Mouse (Mus musculus): ENCODE data around the gene Hk1. TPM values are rescaled to one million over a fixed set of nuclear protein-coding genes. Genes with fewer than 3 reads are reported as not detected.

Hk1 gene
- polyA plus RNA-seq, 1 experiment, result 61.3 TPM

- TF ChIP-seq EP300 (IDR thresholded peaks at IDR 0.05; ENCODE audit: insufficient read depth, low read depth, low read length), result no peak
- TF ChIP-seq POLR2A (IDR thresholded peaks at IDR 0.05; ENCODE audit: insufficient read depth, low read length), result no peak
- no peak for TF ChIP-seq CTCF (IDR thresholded peaks at IDR 0.05; ENCODE audit: low read depth, low read length)
- Histone ChIP-seq H3K27ac (ENCODE audit: insufficient read depth, low read length) (no peak overlapping the region), H3K9me3 (replicated peaks; ENCODE audit: control insufficient read depth, insufficient read depth, low read length, poor library complexity, severe bottlenecking) (no peaks in the 10 kb centered on the region), H3K36me3 (ENCODE audit: control insufficient read depth, insufficient read depth, low read length, poor library complexity, severe bottlenecking) (no peaks in the 10 kb centered on the region), H3K4me3 (ENCODE audit: low read depth, low read length) (no peak overlapping the region), H3K27me3 (ENCODE audit: control insufficient read depth, insufficient read depth, low read length, poor library complexity, severe bottlenecking) (no peaks in the 10 kb centered on the region), H3K9ac (ENCODE audit: low read depth, poor library complexity, severe bottlenecking) (no peak overlapping the region), H3K4me1 (ENCODE audit: control insufficient read depth, insufficient read depth, low read length) (peaks cover 2% of the 10 kb centered on the region)
These were observed 79.5 kb downstream of the Hk1 start for GRCm38 (mm10) chr10:62300006-62300827.

GRCm38 (mm10) chr10:62296086-62296872 lies 83.4 kb downstream of the Hk1 start:
- Histone ChIP-seq H3K36me3 (ENCODE audit: control insufficient read depth, insufficient read depth, low read length, poor library complexity, severe bottlenecking) (no peaks in the 10 kb centered on the region), H3K4me1 (ENCODE audit: control insufficient read depth, insufficient read depth, low read length) (peaks cover 2% of the 10 kb centered on the region), H3K27ac (ENCODE audit: insufficient read depth, low read length) (no peak overlapping the region), H3K4me3 (ENCODE audit: low read depth, low read length) (0 out of 2 replicates have a peak overlapping the region, but pooled peaks have one; percentile 1), H3K27me3 (ENCODE audit: control insufficient read depth, insufficient read depth, low read length, poor library complexity, severe bottlenecking) (no peaks in the 10 kb centered on the region), H3K9ac (ENCODE audit: low read depth, poor library complexity, severe bottlenecking) (no peak overlapping the region), H3K9me3 (replicated peaks; ENCODE audit: control insufficient read depth, insufficient read depth, low read length, poor library complexity, severe bottlenecking) (no peaks in the 10 kb centered on the region)
- TF ChIP-seq POLR2A (IDR thresholded peaks at IDR 0.05; ENCODE audit: insufficient read depth, low read length) (no peak), EP300 (IDR thresholded peaks at IDR 0.05; ENCODE audit: insufficient read depth, low read depth, low read length) (no peak), CTCF (IDR thresholded peaks at IDR 0.05; ENCODE audit: low read depth, low read length) (no peak)

- Histone ChIP-seq H3K27ac (ENCODE audit: insufficient read depth, low read length) (no peak overlapping the region), H3K4me3 (ENCODE audit: low read depth, low read length) (no peak overlapping the region), H3K36me3 (ENCODE audit: control insufficient read depth, insufficient read depth, low read length, poor library complexity, severe bottlenecking) (no peaks in the 10 kb centered on the region), H3K9me3 (replicated peaks; ENCODE audit: control insufficient read depth, insufficient read depth, low read length, poor library complexity, severe bottlenecking) (no peaks in the 10 kb centered on the region), H3K4me1 (ENCODE audit: control insufficient read depth, insufficient read depth, low read length) (peaks cover 2% of the 10 kb centered on the region), H3K9ac (ENCODE audit: low read depth, poor library complexity, severe bottlenecking) (no peak overlapping the region), H3K27me3 (ENCODE audit: control insufficient read depth, insufficient read depth, low read length, poor library complexity, severe bottlenecking) (no peaks in the 10 kb centered on the region)
- no peak for TF ChIP-seq EP300 (IDR thresholded peaks at IDR 0.05; ENCODE audit: insufficient read depth, low read depth, low read length)
- no peak for TF ChIP-seq POLR2A (IDR thresholded peaks at IDR 0.05; ENCODE audit: insufficient read depth, low read length)
- TF ChIP-seq CTCF (IDR thresholded peaks at IDR 0.05; ENCODE audit: low read depth, low read length), result no peak
These were observed 85.6 kb downstream of the Hk1 start for GRCm38 (mm10) chr10:62294112-62294511.

GRCm38 (mm10) chr10:62287460-62288124 lies 92.1 kb downstream of the Hk1 start:
- peaks cover 2% of the 10 kb centered on the region for H3K4me1 ChIP-seq (ENCODE audit: control insufficient read depth, insufficient read depth, low read length)
- no peaks in the 10 kb centered on the region for H3K9me3 ChIP-seq (replicated peaks; ENCODE audit: control insufficient read depth, insufficient read depth, low read length, poor library complexity, severe bottlenecking)
- no peak overlapping the region for H3K4me3 ChIP-seq (ENCODE audit: low read depth, low read length)
- no peak overlapping the region for H3K9ac ChIP-seq (ENCODE audit: low read depth, poor library complexity, severe bottlenecking)
- TF ChIP-seq POLR2A (IDR thresholded peaks at IDR 0.05; ENCODE audit: insufficient read depth, low read length), result no peak
- TF ChIP-seq CTCF (IDR thresholded peaks at IDR 0.05; ENCODE audit: low read depth, low read length), result no peak
- TF ChIP-seq EP300 (IDR thresholded peaks at IDR 0.05; ENCODE audit: insufficient read depth, low read depth, low read length), result peak; percentile 69; the same call in 1 of the 2 replicates
- no peaks in the 10 kb centered on the region for H3K36me3 ChIP-seq (ENCODE audit: control insufficient read depth, insufficient read depth, low read length, poor library complexity, severe bottlenecking)
- H3K27ac ChIP-seq (ENCODE audit: insufficient read depth, low read length), result 0 out of 2 replicates have a peak overlapping the region, but pooled peaks have one; percentile 12
- H3K27me3 ChIP-seq (ENCODE audit: control insufficient read depth, insufficient read depth, low read length, poor library complexity, severe bottlenecking), result no peaks in the 10 kb centered on the region

- H3K27ac ChIP-seq (ENCODE audit: insufficient read depth, low read length), result peak overlapping the region; percentile 73
- TF ChIP-seq POLR2A (IDR thresholded peaks at IDR 0.05; ENCODE audit: insufficient read depth, low read length) (no peak), CTCF (IDR thresholded peaks at IDR 0.05; ENCODE audit: low read depth, low read length) (no peak), EP300 (IDR thresholded peaks at IDR 0.05; ENCODE audit: insufficient read depth, low read depth, low read length) (no peak)
- no peaks in the 10 kb centered on the region for H3K27me3 ChIP-seq (ENCODE audit: control insufficient read depth, insufficient read depth, low read length, poor library complexity, severe bottlenecking)
- no peak overlapping the region for H3K4me3 ChIP-seq (ENCODE audit: low read depth, low read length)
- 0 out of 2 replicates have a peak overlapping the region, but pooled peaks have one; percentile 10 for H3K9ac ChIP-seq (ENCODE audit: low read depth, poor library complexity, severe bottlenecking)
- H3K36me3 ChIP-seq (ENCODE audit: control insufficient read depth, insufficient read depth, low read length, poor library complexity, severe bottlenecking), result no peaks in the 10 kb centered on the region
- H3K9me3 ChIP-seq (replicated peaks; ENCODE audit: control insufficient read depth, insufficient read depth, low read length, poor library complexity, severe bottlenecking), result no peaks in the 10 kb centered on the region
- peaks cover 6% of the 10 kb centered on the region for H3K4me1 ChIP-seq (ENCODE audit: control insufficient read depth, insufficient read depth, low read length)
These were observed 96.4 kb downstream of the Hk1 start for GRCm38 (mm10) chr10:62283206-62283792.

Data from ES-Bruce4 (cell line).